Mouse (Mus musculus): ENCODE measurements around the gene Thbs1. TPM values are rescaled to one million over a fixed set of nuclear protein-coding genes. Genes with fewer than 3 reads are reported as not detected.

Gene Thbs1
- total RNA-seq (2015; ENCODE audit: low replicate concordance) (5.8 and 12.6 TPM in 2 replicates), total RNA-seq (2017; ENCODE audit: low replicate concordance) (2.7 and 5.1 TPM in 2 replicates)

DNA sequence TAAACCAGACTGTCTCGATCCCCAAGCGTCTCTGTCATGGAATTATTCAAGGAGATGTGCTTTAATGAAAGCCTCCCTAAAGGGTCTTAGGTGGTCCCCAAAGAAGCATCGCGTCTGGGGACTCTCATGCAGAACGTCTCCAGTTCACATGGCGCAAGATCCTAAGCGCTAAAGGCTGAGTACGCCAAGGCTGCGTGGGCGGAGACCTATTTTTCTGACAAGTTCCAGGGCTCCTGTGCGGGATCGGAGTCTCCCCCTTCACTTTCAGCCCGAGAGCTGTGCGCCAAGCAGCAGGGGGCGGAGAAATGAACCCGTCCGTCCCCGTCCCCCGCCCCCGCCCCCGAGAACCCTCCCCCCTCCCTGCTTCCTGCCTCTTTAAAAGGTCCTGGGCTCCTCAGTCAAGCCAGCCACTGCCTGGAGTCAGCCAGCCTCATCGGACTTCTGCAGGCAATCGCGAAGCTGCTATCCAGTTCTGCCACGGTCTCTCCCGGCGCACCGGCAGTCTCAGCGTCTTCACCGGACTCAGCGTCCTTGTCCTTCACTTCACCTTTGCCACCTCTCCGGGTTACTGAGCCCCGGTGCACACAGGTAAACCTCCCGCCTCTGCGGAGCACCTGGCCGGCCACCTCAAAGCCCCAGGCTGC is at the start of gene Thbs1:
TSS of gene Thbs1 (plus strand) at position 389 of the 644 bp plus-strand sequence.
- no peak for ATAC-seq (replicated peaks; ENCODE audit: low FRiP score, poor library complexity, severe bottlenecking)

DNA sequence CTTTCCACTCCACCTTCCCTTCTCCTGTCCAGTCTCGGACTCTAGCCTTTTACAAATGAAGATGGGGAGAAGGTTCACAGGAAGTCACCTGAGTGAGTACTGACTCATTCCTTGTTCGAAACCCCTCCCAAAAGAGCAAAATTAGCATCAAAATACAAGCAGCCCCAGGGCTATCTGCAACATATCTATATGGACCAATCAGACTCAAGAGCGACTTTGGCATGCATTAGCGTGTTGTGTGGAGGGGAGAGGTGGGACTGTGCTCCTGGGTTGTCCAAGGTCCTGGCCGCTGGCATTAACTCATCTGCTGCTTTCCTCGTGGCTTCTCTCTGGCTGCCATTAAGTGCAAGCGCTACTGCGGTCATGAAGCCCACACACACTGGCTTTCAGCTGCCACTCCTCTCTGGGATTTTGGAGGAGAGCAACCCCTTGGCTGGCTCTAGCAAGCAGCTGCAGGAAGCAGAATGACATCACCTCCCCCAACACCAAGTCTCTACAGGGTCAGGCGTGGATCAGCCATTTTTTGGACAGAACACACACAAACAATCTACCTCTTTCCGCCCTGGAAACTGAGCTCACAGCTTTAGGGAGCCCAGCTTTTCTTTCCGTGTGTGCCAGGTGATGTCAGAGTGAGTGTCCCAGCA is 47.4 kb upstream of the Thbs1 start:
- ATAC-seq (replicated peaks; ENCODE audit: low FRiP score, poor library complexity, severe bottlenecking): no peak

DNA sequence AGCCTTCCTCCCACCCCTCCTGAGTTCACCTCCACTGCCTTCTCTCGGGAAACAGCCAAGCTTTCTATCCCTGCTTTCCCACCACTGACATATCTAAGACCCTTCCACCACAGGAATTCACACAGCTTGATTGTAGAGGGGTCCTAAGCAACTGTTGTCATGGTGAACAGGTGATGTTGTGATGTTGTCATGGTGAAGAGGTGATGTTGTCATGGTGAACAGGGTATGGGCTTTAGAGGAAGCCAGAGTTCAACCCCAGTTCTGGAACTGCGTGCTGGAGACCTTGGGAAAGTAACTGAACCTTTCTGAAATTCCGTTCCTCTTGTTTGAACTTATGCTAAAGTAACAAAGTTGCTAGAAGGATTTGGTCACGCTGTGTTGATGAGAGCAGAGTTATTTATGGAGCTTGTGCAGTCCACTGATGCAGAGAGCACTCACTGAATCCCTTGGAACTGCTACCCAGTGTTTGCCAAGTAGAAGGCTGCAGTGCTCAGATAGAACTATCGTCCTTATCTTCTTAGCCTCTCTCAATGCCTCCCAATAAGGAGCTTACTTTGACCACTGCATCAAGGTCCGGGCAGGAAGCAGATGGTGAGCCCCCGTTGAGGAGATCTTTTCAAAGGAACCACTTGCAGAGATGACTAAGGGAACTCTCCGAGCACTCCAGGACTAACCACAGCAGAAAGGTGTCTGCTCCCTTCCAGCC is 45.5 kb upstream of the Thbs1 start:
- ATAC-seq (replicated peaks; ENCODE audit: low FRiP score, poor library complexity, severe bottlenecking): peak; percentile 81

DNA sequence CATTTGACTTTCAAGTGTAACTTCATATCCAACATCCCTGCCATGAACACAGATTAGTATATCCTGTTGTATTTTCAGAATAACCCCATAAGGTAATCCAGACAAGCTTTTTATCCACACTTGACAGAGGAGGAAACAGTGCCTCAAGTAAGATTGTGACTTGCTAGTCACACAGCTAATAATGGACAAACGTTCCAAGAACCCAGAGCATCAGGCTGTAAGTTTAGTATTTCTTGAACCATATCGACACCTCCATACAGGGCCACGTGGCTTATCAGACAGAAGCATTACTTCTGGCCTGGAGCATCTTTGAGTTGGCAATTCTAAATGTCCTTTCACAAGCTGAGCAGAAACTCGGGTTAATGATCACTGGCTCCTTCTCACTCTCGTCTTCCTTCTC is 41.7 kb upstream of the Thbs1 start:
- ATAC-seq (replicated peaks; ENCODE audit: low FRiP score, poor library complexity, severe bottlenecking): peak; percentile 76

DNA sequence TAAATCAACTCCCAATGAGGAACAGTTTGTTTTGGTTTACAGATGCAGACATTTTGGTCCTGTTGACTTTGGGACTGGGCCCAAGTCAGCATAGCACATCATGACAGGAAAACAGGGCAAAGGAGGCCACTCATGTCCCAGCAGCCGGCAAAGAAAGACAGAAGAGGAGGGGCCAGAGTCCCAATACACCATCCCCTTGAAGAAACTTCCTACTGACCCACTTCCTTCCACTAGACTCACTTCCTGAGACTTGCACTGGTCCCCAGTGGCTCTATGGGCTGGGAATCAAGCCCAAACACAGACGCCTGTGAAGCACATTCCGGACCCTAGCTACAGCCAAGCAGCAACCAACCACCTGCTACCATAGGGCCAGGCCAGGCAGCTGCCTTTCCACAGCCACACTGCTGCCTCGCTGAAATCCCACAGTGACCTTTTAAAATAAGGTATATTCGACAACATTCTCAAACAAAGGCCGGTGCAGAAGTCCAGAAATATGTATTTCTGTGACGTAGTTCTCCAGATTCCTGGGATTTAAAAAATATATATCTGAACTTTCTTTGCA is 38.8 kb upstream of the Thbs1 start:
- ATAC-seq (replicated peaks; ENCODE audit: low FRiP score, poor library complexity, severe bottlenecking): no peak

DNA sequence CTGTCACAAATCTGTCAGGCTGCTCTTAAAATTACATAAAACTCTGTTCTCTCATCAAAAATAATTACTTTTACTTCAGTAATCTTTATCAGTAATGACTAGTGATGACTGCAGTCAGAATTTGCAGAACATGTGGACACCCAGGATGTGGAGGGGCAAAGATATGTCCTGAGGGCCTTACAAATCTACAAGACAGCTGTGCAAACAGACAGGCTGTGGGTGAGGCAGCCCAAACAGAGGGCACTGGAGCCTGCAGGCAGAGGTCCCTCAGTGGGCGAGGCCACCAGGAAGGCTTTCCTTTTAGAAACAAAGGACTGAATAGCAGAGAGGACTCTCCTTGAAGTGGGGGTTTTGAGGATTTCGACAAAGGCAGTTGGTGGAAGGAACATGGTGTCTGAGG is 37.6 kb upstream of the Thbs1 start:
- no peak for ATAC-seq (replicated peaks; ENCODE audit: low FRiP score, poor library complexity, severe bottlenecking)

DNA sequence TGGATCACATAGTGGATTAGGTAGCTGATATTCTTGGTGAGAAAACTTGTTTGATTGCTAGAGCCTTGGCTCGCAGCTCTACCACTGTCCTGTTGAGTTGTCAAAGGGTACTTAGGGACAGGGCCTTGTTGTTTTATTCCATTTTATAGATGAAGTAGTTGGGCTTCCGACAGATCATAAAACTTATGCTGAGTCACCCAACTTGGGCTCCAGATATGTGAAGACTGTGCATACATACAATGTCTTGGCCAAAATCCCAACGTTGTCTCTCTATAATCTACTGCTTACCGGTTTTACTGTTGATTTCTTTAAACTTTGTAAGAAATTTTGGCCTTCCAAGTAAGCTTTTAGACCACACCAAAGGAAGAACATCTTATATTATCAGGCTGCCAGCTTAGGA is 36.5 kb upstream of the Thbs1 start:
- ATAC-seq (replicated peaks; ENCODE audit: low FRiP score, poor library complexity, severe bottlenecking): peak; percentile 52; the same call in 1 of the 2 replicates

DNA sequence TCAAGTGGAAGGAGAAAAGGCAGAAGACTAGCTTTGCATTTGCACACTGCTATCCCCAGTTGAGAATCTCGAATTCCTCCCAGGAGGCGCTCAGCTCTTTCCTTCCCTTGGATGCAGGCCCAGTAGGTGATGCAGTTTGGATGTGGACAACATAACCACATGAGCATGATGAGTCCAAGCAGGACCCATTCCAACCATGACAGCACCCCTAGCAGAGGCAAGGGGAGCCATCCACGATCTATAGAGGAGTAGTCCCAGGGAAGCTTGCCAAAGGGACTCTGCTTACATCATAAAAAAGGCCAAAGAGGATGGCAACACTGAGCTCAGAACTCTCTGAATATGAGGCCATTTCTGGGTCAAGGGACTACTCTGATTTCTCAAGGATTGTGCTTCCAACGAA is 32.5 kb upstream of the Thbs1 start:
- no peak for ATAC-seq (replicated peaks; ENCODE audit: low FRiP score, poor library complexity, severe bottlenecking)

DNA sequence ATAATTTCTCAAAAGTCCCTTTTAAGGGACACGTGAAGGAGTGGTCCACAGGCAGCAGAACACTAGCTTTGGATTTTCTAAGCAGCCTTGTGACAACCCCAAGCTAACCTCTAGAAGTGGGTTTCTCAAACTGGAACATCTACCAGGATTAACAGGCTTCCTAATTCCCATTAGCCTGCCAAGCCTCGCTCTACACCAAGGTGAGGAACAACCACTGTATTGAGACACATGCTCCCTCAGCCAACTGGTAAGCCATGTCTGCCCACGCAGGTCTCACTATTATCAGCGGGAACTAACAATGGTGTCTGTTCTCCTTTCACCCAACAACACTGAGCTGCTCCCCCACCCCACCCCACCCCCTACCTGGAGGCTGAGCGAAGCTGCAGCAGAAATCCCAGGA is 30.1 kb upstream of the Thbs1 start:
- no peak for ATAC-seq (replicated peaks; ENCODE audit: low FRiP score, poor library complexity, severe bottlenecking)

DNA sequence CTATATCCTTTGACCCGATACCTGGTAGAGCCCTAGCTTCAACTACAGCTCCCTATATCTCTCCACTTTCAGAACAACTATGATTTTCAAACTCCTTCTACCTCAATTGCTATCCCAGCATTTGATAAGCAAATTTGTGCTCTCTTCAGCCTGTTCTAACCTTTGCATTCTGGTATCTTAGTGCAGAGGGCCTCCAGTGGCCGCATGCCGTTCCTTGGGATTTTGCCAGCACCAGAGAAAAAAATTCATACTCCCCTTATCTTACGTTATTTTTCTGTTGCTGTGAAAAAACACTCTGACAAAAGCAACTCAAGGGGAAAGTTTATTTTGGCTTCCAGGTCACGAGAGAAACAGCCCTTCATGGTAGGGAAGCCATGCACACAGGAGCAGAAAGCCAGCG is 28.0 kb upstream of the Thbs1 start:
- ATAC-seq (replicated peaks; ENCODE audit: low FRiP score, poor library complexity, severe bottlenecking): no peak

DNA sequence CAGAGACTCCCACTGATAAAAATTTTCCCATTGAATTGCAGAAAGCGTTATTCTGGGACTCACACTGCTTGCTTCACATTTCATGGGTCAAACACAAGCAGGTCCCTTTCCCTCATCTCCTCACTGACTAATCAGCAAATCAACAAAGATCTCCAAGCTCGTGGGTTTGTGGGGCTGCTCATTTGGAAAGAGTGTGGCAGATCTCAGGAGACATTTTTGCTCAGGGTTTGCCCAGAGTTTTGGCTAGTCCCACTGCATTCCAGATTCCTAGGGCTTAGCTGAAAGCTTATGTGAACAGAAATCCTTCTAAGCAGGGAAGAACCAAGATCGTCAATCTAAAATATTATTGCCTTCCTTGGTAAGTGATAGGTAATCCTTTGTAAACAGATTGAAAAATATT is 27.0 kb upstream of the Thbs1 start:
- no peak for ATAC-seq (replicated peaks; ENCODE audit: low FRiP score, poor library complexity, severe bottlenecking)

DNA sequence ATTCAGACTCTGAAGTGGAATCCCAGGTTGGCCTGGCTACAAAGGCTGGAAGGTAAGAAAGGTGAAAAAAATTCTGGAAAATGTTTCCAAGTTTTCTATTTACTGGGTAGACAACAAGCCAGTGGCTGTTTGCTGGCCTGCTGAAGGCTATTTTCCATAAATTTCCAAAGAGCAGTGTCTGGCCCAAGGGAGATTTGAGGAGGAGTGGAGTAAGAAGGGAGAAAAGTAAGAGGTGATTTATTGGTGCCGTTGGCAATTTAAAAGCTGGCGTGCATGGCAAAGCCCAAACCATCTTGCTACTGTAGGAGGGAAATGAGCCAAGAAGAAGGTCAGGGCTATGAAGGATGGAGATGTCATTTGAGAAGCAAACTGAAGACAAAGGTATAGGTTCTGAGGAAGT is 26.0 kb upstream of the Thbs1 start:
- ATAC-seq (replicated peaks; ENCODE audit: low FRiP score, poor library complexity, severe bottlenecking): no peak

DNA sequence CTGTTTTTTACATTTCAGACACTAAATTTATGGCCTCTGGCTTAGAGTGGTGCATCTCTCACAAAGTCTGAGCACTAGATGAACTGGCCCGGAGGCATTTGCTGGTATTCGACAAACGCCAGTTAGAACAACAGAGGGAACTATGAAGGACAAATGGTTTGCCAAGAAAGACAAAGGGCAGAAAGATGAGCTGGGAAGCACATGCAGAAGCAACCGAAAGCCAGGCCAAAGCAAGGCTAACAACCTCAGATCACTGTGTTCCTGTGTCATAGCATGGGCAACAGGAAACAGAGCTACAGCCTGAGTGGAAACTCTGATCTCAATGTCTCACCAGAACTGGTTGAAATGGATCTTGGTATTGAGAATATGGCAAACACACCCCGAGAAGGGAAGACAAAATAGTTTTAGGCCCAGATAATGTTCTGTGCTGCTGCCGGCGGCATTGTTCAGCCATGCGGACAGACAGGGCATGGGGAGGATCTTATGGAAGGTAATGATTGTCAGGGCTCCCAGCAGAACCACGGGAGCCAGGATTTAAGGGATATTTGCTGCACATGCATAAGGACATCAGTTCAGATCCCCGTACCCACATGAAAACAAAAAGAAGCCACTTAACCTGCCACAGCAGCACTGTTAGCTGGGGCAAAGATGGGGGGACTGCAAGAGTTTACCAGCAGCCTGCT is 24.5 kb upstream of the Thbs1 start:
- no peak for ATAC-seq (replicated peaks; ENCODE audit: low FRiP score, poor library complexity, severe bottlenecking)

DNA sequence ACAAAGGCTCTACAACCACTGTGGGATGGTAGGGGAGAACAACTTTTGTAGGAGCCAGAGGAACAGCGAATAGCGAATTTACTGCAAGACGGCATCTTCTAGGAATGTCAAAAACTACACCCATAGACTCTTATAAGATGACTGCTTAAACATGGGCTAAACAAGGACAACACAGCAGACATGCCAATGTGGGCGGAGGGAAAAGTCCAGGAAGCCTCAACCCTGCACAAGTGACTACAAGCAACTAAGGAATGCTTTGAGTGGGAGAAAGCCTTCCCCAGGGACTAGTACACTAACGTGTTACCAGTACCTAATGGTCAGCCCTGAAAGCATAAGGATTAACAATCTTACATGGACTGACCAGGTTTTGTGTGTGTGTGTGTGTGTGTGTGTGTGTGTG is 20.4 kb upstream of the Thbs1 start:
- ATAC-seq (replicated peaks; ENCODE audit: low FRiP score, poor library complexity, severe bottlenecking): no peak

DNA sequence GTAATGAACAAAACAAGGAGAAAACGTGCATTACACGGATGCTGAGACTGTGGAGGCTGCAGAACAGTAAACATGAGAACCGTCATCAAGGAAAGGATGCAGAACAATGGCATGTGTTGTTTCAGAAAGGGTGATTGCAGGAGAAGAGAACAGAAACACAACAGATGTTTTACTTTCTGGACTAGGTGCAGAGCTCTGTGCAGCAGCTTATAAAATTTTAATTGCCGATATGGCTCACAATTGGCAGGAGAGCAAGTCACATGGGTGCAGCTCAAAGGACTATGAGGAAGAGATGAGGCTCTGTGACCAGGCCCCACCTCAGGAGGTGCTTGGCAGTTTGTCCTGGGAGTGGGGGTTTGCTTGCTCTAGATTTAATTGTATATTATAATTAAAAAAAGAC is 12.6 kb upstream of the Thbs1 start:
- no peak for ATAC-seq (replicated peaks; ENCODE audit: low FRiP score, poor library complexity, severe bottlenecking)

DNA sequence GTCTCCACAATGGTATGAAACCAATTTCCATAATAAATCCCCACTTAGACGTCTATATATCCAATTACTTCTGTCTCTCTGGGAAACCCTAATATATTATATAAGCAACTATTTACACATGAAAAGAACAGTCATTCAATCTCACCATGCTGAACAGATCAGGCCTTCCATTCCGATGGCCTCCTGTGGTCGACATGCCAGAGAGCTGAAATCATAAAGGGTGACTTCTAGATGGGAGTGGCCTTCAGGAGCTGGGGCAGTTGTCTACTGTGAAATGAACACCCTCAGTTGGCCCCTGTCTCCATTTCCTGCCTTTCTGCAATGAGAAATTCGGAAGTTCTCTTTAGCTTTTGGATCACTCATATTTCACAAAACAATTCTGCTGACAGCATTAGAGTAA is 9.5 kb upstream of the Thbs1 start:
- ATAC-seq (replicated peaks; ENCODE audit: low FRiP score, poor library complexity, severe bottlenecking): no peak

DNA sequence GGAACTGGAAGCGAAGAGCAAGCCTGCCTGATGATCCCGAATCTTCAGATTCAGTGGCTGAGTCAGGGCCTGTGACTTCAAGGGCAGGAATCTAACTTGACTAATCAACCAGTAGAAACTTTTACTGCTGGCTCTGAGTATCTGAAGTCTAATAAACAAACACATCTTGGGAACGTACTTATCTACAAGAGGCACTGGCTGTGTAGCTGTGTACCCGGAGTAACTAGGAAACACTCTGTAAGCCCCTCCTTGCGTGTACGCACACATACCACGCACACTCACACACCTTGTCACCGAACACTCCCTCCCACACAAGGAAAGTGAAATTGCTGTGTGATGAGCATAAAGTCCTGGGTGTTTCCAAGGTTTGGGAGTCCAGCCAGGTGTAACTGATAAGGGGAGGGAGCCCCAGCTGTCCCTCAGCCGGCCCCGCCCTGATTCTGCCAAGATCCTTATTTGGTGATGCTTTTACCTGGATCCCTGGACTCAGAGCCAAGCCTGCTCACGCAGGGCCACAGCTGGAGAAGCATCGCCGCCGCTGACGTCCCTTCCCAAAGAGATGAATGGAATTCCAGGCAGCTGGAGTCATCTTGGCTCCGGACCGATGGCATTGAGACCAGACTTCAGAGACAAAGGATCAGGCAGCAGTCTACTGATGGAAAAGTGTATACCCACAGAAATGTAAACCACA is 1.3 kb upstream of the Thbs1 start:
- peak; percentile 69 for ATAC-seq (replicated peaks; ENCODE audit: low FRiP score, poor library complexity, severe bottlenecking)

DNA sequence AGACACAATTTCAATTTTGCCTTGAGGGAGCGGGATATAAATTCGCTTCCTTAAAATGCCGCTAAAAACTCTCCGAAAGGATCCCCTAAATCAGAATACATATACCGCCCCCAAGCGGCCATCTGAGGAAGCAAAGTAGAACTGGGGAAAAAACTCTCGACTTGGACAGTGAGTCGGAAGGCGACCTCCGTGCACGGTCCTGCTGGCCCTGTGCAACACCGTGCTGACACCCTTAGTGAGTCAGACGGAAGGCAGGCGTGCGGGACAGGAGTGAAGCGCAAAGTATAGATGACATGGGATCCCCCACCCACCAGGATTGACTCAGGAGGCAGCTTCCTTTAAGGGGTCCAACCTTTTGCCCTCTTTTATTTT is 574 bp upstream of the Thbs1 start:
- 0 out of 2 replicates have a peak, but pooled peaks have one; percentile 50 for ATAC-seq (replicated peaks; ENCODE audit: low FRiP score, poor library complexity, severe bottlenecking)

DNA sequence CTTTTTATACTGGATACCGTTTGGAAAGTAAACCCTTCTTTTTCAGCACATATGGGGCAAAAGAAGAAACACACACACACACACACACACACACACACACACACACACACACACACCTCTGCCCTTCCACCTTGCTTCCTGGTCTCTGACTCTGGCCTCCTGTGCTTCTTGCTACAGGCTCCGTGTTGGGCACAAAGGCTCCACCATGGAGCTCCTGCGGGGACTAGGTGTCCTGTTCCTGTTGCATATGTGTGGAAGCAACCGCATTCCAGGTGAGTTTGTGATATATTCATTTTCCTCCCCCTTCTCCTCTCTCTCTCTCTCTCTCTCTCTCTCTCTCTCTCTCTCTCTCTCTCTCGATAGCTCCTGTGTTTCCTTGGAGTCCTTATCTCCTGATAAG is 762 bp downstream of the Thbs1 start:
- no peak for ATAC-seq (replicated peaks; ENCODE audit: low FRiP score, poor library complexity, severe bottlenecking)

All from erythroid progenitor cell, adult 5-6 weeks (primary cell).